Mouse (Mus musculus) small intestine, adult 2 months (tissue): ENCODE results near the gene Ccl9.

Experiments
- CTCF ChIP-seq: fragments of 200-500 bp; IDR thresholded peaks from 2 replicates; pipeline ENCODE4 v1.5.1; 2012; ENCODE audit warnings: low read depth, mild to moderate bottlenecking, control low read depth, inconsistent platforms, low read length, moderate library complexity, mixed read lengths; ENCODE audit not compliant: insufficient replicate concordance, insufficient read length; ENCODE audit errors: extremely low read depth
- POLR2A ChIP-seq: fragments of 200-500 bp; IDR thresholded peaks from 2 replicates; pipeline ENCODE4 v1.6.1; 2012; ENCODE audit warnings: low read depth, mild to moderate bottlenecking, control low read depth, inconsistent platforms, low read length, moderate library complexity

GRCm38 (mm10) chr11:83538705-83539314 is 39.6 kb downstream of the Ccl9 start:
- TF ChIP-seq CTCF = no peak
- no peak for TF ChIP-seq POLR2A
